Mouse (Mus musculus): Measurements from ENCODE around the gene Dus4l. TPM values are rescaled to one million over a fixed set of nuclear protein-coding genes. Genes with fewer than 3 reads are reported as not detected.

The Dus4l gene
- 12.5 TPM for polyA plus RNA-seq (2014; fragmentation: Illumina TruSeq; extraction: RNeasy Lipid Tissue Mini Kit (QIAGEN cat#74804); ENCODE audit: low read depth, low replicate concordance)

DNA sequence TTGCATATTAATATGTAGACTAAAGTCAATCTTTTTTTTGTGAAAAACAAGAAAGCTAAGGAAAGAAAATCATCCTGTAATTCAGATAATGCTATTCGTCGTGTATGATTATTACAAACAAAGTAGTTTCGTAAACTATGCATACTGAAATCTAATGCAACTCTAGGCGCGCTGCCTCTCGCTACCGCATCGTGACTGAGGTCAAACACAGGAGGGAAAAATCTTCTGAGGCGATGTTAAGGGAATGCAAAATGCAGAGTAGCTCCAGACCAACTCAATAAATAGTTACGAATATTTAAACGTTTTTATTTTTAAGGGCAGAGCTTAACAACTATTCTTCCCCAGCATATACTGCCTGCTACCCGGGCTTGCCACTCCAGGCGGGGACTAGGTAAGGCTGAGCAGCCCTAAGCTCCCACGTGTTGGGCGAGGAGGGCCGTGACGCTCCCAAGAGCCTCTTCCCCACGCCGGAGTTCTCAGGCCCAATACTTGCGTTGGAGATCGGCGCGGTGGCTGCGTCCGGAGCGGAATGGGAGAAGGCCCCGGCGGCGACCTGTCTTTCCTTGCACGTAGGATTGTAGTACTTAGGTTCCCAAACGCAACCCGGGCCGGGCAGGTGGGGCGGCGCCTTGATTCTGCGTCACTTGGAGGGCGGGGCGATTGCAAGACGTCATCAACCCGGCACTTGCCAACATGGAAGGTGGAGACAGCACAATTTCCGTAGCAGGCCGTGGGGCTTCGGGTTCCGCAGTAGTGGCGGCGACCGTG is at the start of gene Dus4l, which contains the start of gene Cog5:
Dus4l (minus strand) TSS at position 630 of the 768 bp plus-strand sequence.
Cog5 (plus strand) TSS at position 673 of the 768 bp plus-strand sequence.

DNA sequence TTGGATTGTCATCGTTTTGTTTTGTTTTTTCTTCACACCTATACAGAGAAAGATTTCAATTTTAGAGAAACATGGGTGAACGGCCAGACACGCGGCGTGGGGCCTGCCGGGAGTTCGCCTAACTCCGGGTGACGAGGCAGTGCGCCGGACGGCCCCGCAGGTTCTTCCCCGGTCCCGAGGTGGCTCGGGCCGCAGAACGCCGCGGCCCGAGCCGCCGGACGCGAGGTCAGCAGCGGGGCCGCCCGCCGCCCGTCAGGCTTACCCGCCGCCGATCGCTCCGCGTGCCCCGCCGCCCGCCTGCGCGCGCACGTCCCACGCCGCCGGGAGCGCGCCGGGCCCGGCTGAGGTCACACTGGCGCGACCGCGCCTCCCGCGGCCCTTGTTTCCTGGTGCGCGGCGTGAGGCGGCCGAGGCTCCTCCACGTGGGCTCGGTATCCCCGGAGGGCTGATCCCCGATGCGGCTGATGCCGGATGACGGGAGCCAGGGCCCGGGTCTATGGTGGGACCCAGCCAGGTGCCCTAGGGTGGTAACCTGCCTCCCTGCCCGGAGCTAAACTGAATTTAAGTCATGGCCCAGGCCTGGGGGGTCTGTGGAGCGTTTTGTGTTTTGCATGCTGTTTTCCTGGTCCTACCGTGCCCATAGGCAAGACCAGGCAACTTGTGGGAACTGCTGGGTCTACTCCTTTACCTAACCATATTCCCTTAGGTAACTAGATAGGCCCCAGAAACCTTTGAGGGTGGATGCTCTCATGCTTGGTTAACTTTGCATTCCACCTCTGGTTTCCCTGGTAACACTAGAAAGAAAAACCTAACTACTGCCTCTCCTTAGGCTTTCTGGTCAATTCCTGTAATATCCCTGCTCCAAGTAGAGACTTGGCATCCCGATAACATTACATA is 20.0 kb downstream of the Dus4l start, which contains the start of gene Bcap29:
Bcap29 (minus strand) TSS at position 316 of the 897 bp plus-strand sequence.

Other genes with a start within 250 kb of the Dus4l start
- 31.0 TPM for gene Cbll1, start 155.2 kb downstream of the Dus4l start, polyA plus RNA-seq (2014; fragmentation: Illumina TruSeq; extraction: RNeasy Lipid Tissue Mini Kit (QIAGEN cat#74804); ENCODE audit: low read depth, low replicate concordance)
- gene Slc26a4, start 94.9 kb downstream of the Dus4l start, polyA plus RNA-seq (2014; fragmentation: Illumina TruSeq; extraction: RNeasy Lipid Tissue Mini Kit (QIAGEN cat#74804); ENCODE audit: low read depth, low replicate concordance), result 0.41 TPM
- gene Bcap29, start 20.2 kb downstream of the Dus4l start, polyA plus RNA-seq (2014; fragmentation: Illumina TruSeq; extraction: RNeasy Lipid Tissue Mini Kit (QIAGEN cat#74804); ENCODE audit: low read depth, low replicate concordance), result 71.4 TPM
- gene Cog5, start within 50 bp of the Dus4l start, polyA plus RNA-seq (2014; fragmentation: Illumina TruSeq; extraction: RNeasy Lipid Tissue Mini Kit (QIAGEN cat#74804); ENCODE audit: low read depth, low replicate concordance), result 101 TPM
- gene Gpr22, start 59.1 kb upstream of the Dus4l start, polyA plus RNA-seq (2014; fragmentation: Illumina TruSeq; extraction: RNeasy Lipid Tissue Mini Kit (QIAGEN cat#74804); ENCODE audit: low read depth, low replicate concordance), result 3.6 TPM